Mouse (Mus musculus): ENCODE measurements around the gene Suclg2.

- TF ChIP-seq CTCF (conservative IDR thresholded peaks at IDR 0.05; ENCODE audit: low read length) (no peak), NANOG (IDR thresholded peaks at IDR 0.05; ENCODE audit: borderline replicate concordance, low read length) (no peak)
These were observed 202.9 kb downstream of the Suclg2 start for GRCm38 (mm10) chr6:95515721-95516120.

Data from E14TG2a.4 (cell line).